Mouse (Mus musculus) mouse trophoblast stem cell (cell line): ENCODE measurements around the gene Btbd35f14.
"Not testable (repeated sequence)": the region's sequence is repeated elsewhere in the genome, so short reads cannot be mapped to it uniquely, and the experiment has no call there.

Source experiments
- in situ Hi-C, 2 experiments: fragments of 300-500 bp; cut with MseI, MboI; formaldehyde crosslinking; loops; 2 replicates in 1 of 2; 3 replicates in 1 of 2; pipeline ENCODE4 v1.15.1; 2025

The Btbd35f14 gene

DNA sequence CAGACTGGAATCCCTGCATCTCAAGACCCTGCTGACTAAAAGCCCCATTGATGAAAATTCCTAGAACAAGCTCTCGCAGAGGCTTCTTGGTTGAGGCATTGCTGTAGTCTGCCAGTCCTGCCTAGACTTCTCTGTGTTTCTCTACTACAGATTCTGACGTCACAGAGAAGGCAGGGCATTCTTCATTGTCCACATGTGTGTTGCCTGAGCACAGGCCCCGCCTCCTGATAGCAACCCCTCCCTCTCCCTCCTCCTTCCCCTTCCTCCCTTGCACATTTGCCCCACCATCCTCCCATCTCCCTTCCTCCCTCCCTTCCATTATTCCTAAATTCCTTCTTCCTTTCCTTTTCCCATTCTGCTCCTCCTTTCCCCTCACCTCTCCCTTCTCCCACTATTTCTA, at the start of gene Btbd35f14:
Btbd35f14 (minus strand) TSS at position 101 of the 400 bp plus-strand sequence.
- in situ Hi-C loops, result not testable (repeated sequence)

DNA sequence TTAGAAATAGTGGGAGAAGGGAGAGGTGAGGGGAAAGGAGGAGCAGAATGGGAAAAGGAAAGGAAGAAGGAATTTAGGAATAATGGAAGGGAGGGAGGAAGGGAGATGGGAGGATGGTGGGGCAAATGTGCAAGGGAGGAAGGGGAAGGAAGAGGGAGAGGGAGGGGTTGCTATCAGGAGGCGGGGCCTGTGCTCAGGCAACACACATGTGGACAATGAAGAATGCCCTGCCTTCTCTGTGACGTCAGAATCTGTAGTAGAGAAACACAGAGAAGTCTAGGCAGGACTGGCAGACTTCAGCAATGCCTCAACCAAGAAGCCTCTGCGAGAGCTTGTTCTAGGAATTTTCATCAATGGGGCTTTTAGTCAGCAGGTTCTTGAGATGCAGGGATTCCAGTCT, 45.3 kb downstream of the Btbd35f14 start, which contains the start of gene Btbd35f13:
Btbd35f13 (plus strand) TSS at position 301 of the 400 bp plus-strand sequence.
- in situ Hi-C loops, result not testable (repeated sequence)
